Mouse (Mus musculus): ENCODE results near the gene Mfsd14a.

GRCm38 (mm10) chr3:116604570-116604969 is 57.9 kb downstream of the Mfsd14a start:
- TF ChIP-seq GATA1 (IDR thresholded peaks at IDR 0.05; ENCODE audit: low read length) = no peak
- TF ChIP-seq TAL1 (IDR thresholded peaks at IDR 0.05; ENCODE audit: low read length) = no peak
